Mouse (Mus musculus) midbrain, embryonic 16.5 days (tissue): ENCODE data around the gene Msi2. TPM values are rescaled to one million over a fixed set of nuclear protein-coding genes. Genes with fewer than 3 reads are reported as not detected.

Experiments used
- ATAC-seq: fragments of 200-750 bp; cut with Nextera tagmentation; 2 replicates; pipeline ENCODE4 v1.8.0; 2017; ENCODE audit warnings: moderate TSS enrichment
- H3K27ac ChIP-seq: fragments of 300-500 bp; sonication (generic); 2 replicates; pipeline ENCODE4 v1.5.1; 2014; ENCODE audit warnings: mild to moderate bottlenecking, low read length, mixed read lengths
- H3K27me3 ChIP-seq: fragments of 300-500 bp; sonication (generic); 2 replicates; pipeline ENCODE4 v1.6.1; 2014; ENCODE audit warnings: low read depth, low read length, mixed read lengths; ENCODE audit not compliant: control insufficient read depth, insufficient read depth
- H3K36me3 ChIP-seq: fragments of 300-500 bp; sonication (generic); 2 replicates; pipeline ENCODE4 v1.6.1; 2014; ENCODE audit warnings: mild to moderate bottlenecking, low read length, moderate library complexity, mixed read lengths; ENCODE audit not compliant: control insufficient read depth, insufficient read depth
- H3K4me1 ChIP-seq: fragments of 300-500 bp; sonication (generic); 2 replicates; pipeline ENCODE4 v1.6.1; 2014; ENCODE audit warnings: mild to moderate bottlenecking, low read length, mixed read lengths; ENCODE audit not compliant: control insufficient read depth, insufficient read depth
- H3K4me2 ChIP-seq: fragments of 300-500 bp; sonication (generic); 2 replicates; pipeline ENCODE4 v1.6.1; 2014; ENCODE audit warnings: mild to moderate bottlenecking, low read length, mixed read lengths
- H3K4me3 ChIP-seq: fragments of 300-500 bp; sonication (generic); 2 replicates; pipeline ENCODE4 v1.5.1; 2014; ENCODE audit warnings: low read depth, mild to moderate bottlenecking, low read length, moderate library complexity, mixed read lengths
- H3K9ac ChIP-seq: fragments of 300-500 bp; sonication (generic); 2 replicates; pipeline ENCODE4 v1.6.1; 2014; ENCODE audit warnings: low read depth, low read length, mixed read lengths
- H3K9me3 ChIP-seq: fragments of 300-500 bp; sonication (generic); replicated peaks from 2 replicates; pipeline ENCODE4 v1.6.1; 2014; ENCODE audit warnings: mild to moderate bottlenecking, low read length, mixed read lengths; ENCODE audit not compliant: control insufficient read depth, poor library complexity, severe bottlenecking
- WGBS: fragments of 180-500 bp; shearing (Covaris S2); extraction: QIAGEN DNeasy Blood & Tissue Kit; methylation state at CpG from one replicate; pipeline ENCODE4 v1.1.7; 2014; 5-methylcytosine and 5-hydroxymethylcytosine counted together
- polyA plus RNA-seq: library from polyadenylated mRNA; unstranded; fragments of >200 nt; fragmentation: Nextera tagmentation; extraction: Ambion mirVana; gene quantifications from 2 replicates; pipeline ENCODE4 v1.2.1, GENCODE M21; 2015

The Msi2 gene
- polyA plus RNA-seq, 1 experiment from 2014 or later: 29.4 TPM

DNA sequence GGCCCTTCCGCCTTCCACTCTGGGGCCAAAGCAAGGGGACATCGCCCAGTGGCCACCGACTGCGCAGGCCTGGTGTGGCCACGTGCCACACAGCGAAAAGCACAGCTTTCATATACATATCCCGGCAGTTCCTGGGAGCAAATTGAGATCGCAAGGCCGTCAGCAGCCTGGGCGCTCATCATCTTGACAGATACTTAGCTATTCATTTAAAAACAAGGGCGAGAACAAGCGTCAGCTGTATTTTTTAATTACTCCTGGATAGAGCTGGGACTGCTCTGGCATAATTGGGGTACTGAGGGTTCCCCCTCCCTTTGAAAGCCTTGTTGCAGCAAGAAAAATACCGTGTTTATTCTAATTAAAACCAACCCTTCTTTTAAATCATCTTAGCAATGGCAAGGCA lies 212.2 kb downstream of the Msi2 start:
- H3K4me3 ChIP-seq: no peak overlapping the region
- no peaks in the 10 kb centered on the region for H3K36me3 ChIP-seq
- no peaks in the 10 kb centered on the region for H3K9me3 ChIP-seq
- no peaks in the 10 kb centered on the region for H3K27me3 ChIP-seq
- H3K27ac ChIP-seq: no peak overlapping the region
- H3K9ac ChIP-seq: no peak overlapping the region
- peaks cover 25% of the 10 kb centered on the region for H3K4me1 ChIP-seq
- no peak for ATAC-seq
- WGBS: 68% methylated on average over 13 of the region's 13 CpGs
- H3K4me2 ChIP-seq: no peak overlapping the region

DNA sequence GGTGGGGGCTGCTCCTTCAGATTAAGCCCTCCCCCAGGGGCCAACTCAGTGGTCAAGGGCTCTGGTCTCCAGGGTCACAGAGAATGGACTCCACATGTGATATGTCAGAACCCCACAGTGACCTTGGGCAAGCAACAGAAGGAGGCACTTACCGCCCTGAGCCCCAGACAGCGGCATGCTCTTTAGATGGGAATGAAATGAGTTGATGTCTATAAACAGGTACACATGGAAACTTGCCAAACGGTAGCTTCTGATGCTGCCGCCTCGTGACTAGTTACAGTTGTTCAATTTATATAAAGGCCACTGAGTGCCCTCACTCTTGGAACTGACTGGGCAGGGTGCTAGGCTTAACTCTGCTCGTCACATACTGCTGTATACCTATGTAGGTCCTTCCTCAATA lies 215.7 kb downstream of the Msi2 start:
- H3K9me3 ChIP-seq: no peaks in the 10 kb centered on the region
- H3K27ac ChIP-seq: no peak overlapping the region
- WGBS: 77% methylated on average over 6 of the region's 6 CpGs
- ATAC-seq: no peak
- no peak overlapping the region for H3K4me2 ChIP-seq
- H3K4me1 ChIP-seq: peaks cover 21% of the 10 kb centered on the region
- H3K36me3 ChIP-seq: no peaks in the 10 kb centered on the region
- H3K9ac ChIP-seq: no peak overlapping the region
- no peak overlapping the region for H3K4me3 ChIP-seq
- no peaks in the 10 kb centered on the region for H3K27me3 ChIP-seq

- Histone ChIP-seq H3K4me1 (peaks cover 9% of the 10 kb centered on the region), H3K27me3 (no peaks in the 10 kb centered on the region), H3K4me3 (no peak overlapping the region), H3K36me3 (no peaks in the 10 kb centered on the region), H3K9ac (no peak overlapping the region), H3K4me2 (no peak overlapping the region), H3K27ac (no peak overlapping the region), H3K9me3 (no peaks in the 10 kb centered on the region)
- 58% methylated on average over 7 of the region's 7 CpGs for WGBS
- no peak for ATAC-seq
Measured at GRCm38 (mm10) chr11:88498491-88498890, 219.8 kb downstream of the Msi2 start.

DNA sequence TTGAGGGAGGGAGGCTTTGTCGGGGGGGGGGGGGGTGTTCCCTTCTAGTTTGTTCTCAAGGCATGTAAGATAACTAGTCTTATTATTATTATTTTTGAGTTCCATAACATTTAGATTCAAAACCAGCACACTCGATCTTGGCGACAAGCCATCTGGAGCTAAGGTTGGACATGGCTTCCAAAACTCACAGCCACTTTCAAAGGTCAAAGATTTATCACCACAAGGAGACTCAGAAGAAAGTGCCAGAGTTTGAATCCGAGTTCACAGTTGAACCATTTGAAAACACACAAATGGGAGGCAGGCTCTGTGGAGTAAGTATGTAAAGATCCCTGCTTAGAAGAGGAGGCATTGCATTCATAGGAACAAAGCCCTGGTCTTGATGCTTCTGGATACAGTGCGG lies 221.9 kb downstream of the Msi2 start:
- no peak overlapping the region for H3K27ac ChIP-seq
- H3K9me3 ChIP-seq: no peaks in the 10 kb centered on the region
- no peak overlapping the region for H3K4me2 ChIP-seq
- no peak overlapping the region for H3K9ac ChIP-seq
- H3K27me3 ChIP-seq: no peaks in the 10 kb centered on the region
- H3K4me3 ChIP-seq: no peak overlapping the region
- WGBS: 90% methylated on average over 5 of the region's 5 CpGs
- peaks cover 19% of the 10 kb centered on the region for H3K4me1 ChIP-seq
- ATAC-seq: no peak
- no peaks in the 10 kb centered on the region for H3K36me3 ChIP-seq

DNA sequence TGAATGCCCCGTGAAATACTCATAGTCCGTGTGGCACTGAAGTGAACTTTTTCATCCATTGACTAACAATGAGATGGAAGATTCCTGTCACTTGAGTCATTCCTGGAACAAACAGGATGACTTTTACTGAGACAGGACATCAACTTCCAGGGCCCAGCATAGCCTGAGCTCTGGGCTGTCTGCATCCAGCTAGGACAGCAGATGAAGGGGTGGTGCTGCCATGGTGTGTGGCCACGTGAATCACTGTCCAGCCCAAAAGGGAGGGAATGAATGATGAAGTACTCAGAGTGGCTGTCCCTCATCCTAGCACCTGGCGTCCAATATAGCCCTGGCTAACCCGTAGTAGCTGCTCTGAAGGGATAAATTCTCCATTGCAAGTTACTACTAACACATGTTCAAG lies 222.6 kb downstream of the Msi2 start:
- 78% methylated on average over 5 of the region's 5 CpGs for WGBS
- Histone ChIP-seq H3K4me2 (no peak overlapping the region), H3K27me3 (no peaks in the 10 kb centered on the region), H3K27ac (no peak overlapping the region), H3K4me3 (no peak overlapping the region), H3K9ac (no peak overlapping the region), H3K36me3 (no peaks in the 10 kb centered on the region), H3K4me1 (peaks cover 19% of the 10 kb centered on the region), H3K9me3 (no peaks in the 10 kb centered on the region)
- no peak for ATAC-seq

DNA sequence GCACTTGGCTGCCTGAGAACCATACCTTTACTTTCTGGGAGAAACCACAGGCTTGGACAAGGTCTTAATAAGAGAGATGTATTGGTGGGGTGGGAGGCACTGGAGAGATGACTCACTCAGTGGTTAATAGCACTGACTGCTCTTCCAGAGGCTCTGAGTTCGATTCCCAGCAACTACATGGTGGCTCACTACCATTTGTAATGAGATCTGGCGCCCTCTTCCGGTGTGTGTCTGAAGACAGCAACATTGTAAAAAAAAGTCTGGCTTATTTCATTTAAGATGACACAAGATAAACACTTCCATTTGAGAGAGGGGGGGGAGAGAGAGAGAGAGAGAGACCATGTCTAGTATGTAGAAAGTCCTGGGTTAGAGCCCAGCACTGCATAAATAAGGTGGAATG lies 223.3 kb downstream of the Msi2 start:
- Histone ChIP-seq H3K9ac (no peak overlapping the region), H3K4me2 (no peak overlapping the region), H3K27ac (no peak overlapping the region), H3K27me3 (no peaks in the 10 kb centered on the region), H3K4me1 (peaks cover 23% of the 10 kb centered on the region), H3K9me3 (no peaks in the 10 kb centered on the region), H3K4me3 (no peak overlapping the region), H3K36me3 (no peaks in the 10 kb centered on the region)
- WGBS: 85% methylated on average over 3 of the region's 3 CpGs
- no peak for ATAC-seq

- Histone ChIP-seq H3K36me3 (no peaks in the 10 kb centered on the region), H3K4me2 (no peak overlapping the region), H3K9ac (no peak overlapping the region), H3K4me1 (peaks cover 32% of the 10 kb centered on the region), H3K9me3 (no peaks in the 10 kb centered on the region), H3K27me3 (no peaks in the 10 kb centered on the region), H3K4me3 (no peak overlapping the region), H3K27ac (no peak overlapping the region)
- 86% methylated on average over 18 of the region's 18 CpGs for WGBS
- ATAC-seq: no peak
Measured at GRCm38 (mm10) chr11:88493795-88494559, 224.3 kb downstream of the Msi2 start.

DNA sequence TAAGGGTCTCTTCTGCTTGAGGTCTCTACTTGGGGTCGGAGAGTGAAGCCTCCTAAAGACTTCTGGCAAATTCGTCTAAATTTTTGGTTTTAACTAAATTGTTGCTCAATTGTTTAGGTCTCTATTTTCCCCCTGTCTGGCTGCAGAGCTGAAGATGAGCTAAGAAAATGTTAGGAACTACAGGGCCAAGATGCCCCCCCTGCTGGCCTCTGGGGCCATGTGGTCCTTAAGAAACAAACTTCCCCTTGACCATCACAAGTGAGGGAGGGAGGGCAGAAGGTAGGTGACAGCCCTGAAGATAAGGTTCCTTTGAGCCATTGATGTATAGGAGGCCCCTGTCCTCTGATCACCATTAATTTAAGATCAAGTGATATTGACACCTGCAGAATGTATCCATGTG lies 225.7 kb downstream of the Msi2 start:
- no peak overlapping the region for H3K27ac ChIP-seq
- WGBS: 89% methylated on average over 2 of the region's 2 CpGs

DNA sequence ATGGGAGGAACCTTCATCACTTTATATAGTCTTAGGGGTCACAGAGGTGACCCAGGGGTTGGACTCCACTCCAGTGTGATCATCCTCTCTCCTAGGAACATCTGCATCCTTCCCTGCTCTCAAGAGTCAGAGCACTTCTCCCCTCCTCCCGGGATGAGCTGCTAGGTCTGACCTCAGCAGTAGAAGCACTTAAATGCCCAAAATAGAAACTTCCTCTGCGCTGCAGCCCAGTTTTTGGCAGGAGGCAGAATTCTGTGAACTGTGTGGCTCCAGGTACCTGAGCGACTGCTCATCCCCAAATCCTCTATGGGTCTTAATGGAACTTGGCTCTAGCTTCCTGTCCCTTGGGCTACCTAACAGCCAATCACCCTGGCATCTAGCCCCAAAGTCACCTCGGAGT lies 228.3 kb downstream of the Msi2 start:
- no peak for ATAC-seq
- peaks cover 42% of the 10 kb centered on the region for H3K4me1 ChIP-seq
- H3K4me3 ChIP-seq: no peak overlapping the region
- WGBS: 78% methylated on average over 4 of the region's 4 CpGs
- H3K27me3 ChIP-seq: no peaks in the 10 kb centered on the region
- H3K4me2 ChIP-seq: no peak overlapping the region
- peak overlapping the region; percentile 56; the same call in 1 of the 2 replicates for H3K27ac ChIP-seq
- no peaks in the 10 kb centered on the region for H3K9me3 ChIP-seq
- H3K36me3 ChIP-seq: no peaks in the 10 kb centered on the region
- no peak overlapping the region for H3K9ac ChIP-seq

More for the DNA sequence above, 225.7 kb downstream of the Msi2 start:
- Histone ChIP-seq H3K36me3 (no peaks in the 10 kb centered on the region), H3K4me3 (no peak overlapping the region), H3K27me3 (no peaks in the 10 kb centered on the region), H3K9ac (no peak overlapping the region), H3K4me1 (peaks cover 35% of the 10 kb centered on the region), H3K9me3 (no peaks in the 10 kb centered on the region), H3K4me2 (no peak overlapping the region)
- no peak for ATAC-seq
